Mouse (Mus musculus) midbrain, embryonic 11.5 days (tissue): ENCODE data around the gene Atp8b3. TPM values are rescaled to one million over a fixed set of nuclear protein-coding genes. Genes with fewer than 3 reads are reported as not detected.
A peak's percentile ranks its signal among the peaks of the same experiment; 100 is the strongest.

Experiments
- ATAC-seq: fragments of 200-750 bp; cut with Nextera tagmentation; 2 replicates; pipeline ENCODE4 v1.8.0; 2017; ENCODE audit warnings: moderate TSS enrichment, moderate library complexity; ENCODE audit not compliant: low FRiP score
- DNase-seq: peaks from one replicate; pipeline ENCODE4 v3.0.0; 2015; ENCODE audit warnings: low spot score; ENCODE audit errors: missing footprints
- H3K27ac ChIP-seq: fragments of 300-500 bp; sonication (generic); 2 replicates; pipeline ENCODE4 v1.5.1; 2014; ENCODE audit warnings: low read depth, low read length
- H3K27me3 ChIP-seq: fragments of 300-500 bp; sonication (generic); 2 replicates; pipeline ENCODE4 v1.6.1; 2014; ENCODE audit warnings: mild to moderate bottlenecking, low read length, moderate library complexity, mixed read lengths; ENCODE audit not compliant: control insufficient read depth, insufficient read depth
- H3K36me3 ChIP-seq: fragments of 300-500 bp; sonication (generic); 2 replicates; pipeline ENCODE4 v1.6.1; 2014; ENCODE audit warnings: mild to moderate bottlenecking, low read length, moderate library complexity, mixed read lengths; ENCODE audit not compliant: control insufficient read depth, insufficient read depth
- H3K4me1 ChIP-seq: fragments of 300-500 bp; sonication (generic); 2 replicates; pipeline ENCODE4 v1.6.1; 2014; ENCODE audit warnings: low read length; ENCODE audit not compliant: control insufficient read depth, insufficient read depth
- H3K4me2 ChIP-seq: fragments of 300-500 bp; sonication (generic); 2 replicates; pipeline ENCODE4 v1.6.1; 2014; ENCODE audit warnings: mild to moderate bottlenecking, moderate library complexity
- H3K4me3 ChIP-seq: fragments of 300-500 bp; sonication (generic); 2 replicates; pipeline ENCODE4 v1.5.1; 2014; ENCODE audit warnings: low read depth, low read length
- H3K9ac ChIP-seq: fragments of 300-500 bp; sonication (generic); 2 replicates; pipeline ENCODE4 v1.6.1; 2014; ENCODE audit warnings: low read length
- H3K9me3 ChIP-seq: fragments of 300-500 bp; sonication (generic); 2 replicates; pipeline ENCODE4 v1.6.1; 2016; ENCODE audit warnings: low read length; ENCODE audit not compliant: control insufficient read depth
- WGBS: fragments of 180-500 bp; shearing (Covaris S2); extraction: QIAGEN DNeasy Blood & Tissue Kit; methylation state at CpG from one replicate; pipeline ENCODE4 v1.1.7; 2014; 5-methylcytosine and 5-hydroxymethylcytosine counted together
- polyA plus RNA-seq: library from polyadenylated mRNA; unstranded; fragments of >200 nt; fragmentation: Nextera tagmentation; extraction: Ambion mirVana; gene quantifications from 2 replicates; pipeline ENCODE4 v1.2.1, GENCODE M21; 2014

The Atp8b3 gene
- polyA plus RNA-seq, 1 experiment from 2014 or later = 1.2 TPM

- Histone ChIP-seq H3K9ac (peak overlapping the region; percentile 48), H3K36me3 (0 out of 2 replicates have a peak, but pooled peaks cover 2% of the 10 kb centered on the region), H3K4me2 (peak overlapping the region; percentile 36), H3K4me1 (peaks cover 28% of the 10 kb centered on the region), H3K27me3 (no peaks in the 10 kb centered on the region), H3K9me3 (no peaks in the 10 kb centered on the region), H3K27ac (no peak overlapping the region), H3K4me3 (peak overlapping the region; percentile 4; the same call in 1 of the 2 replicates)
- ATAC-seq (peak; percentile 25; the same call in 1 of the 2 replicates), DNase-seq (no peak)
- 16% methylated on average over 30 of the region's 30 CpGs for WGBS
These were observed 32.2 kb upstream of the Atp8b3 start for GRCm38 (mm10) chr10:80570871-80571836.

GRCm38 (mm10) chr10:80570419-80570818 lies 31.5 kb upstream of the Atp8b3 start:
- Histone ChIP-seq H3K9me3 (no peaks in the 10 kb centered on the region), H3K4me1 (peaks cover 24% of the 10 kb centered on the region), H3K27ac (no peak overlapping the region), H3K4me3 (no peak overlapping the region), H3K9ac (no peak overlapping the region; the same call in 1 of the 2 replicates), H3K36me3 (0 out of 2 replicates have a peak, but pooled peaks cover 2% of the 10 kb centered on the region), H3K27me3 (no peaks in the 10 kb centered on the region), H3K4me2 (peak overlapping the region; percentile 36)
- no peak for DNase-seq
- WGBS = 90% methylated on average over 10 of the region's 10 CpGs
- no peak for ATAC-seq

- Histone ChIP-seq H3K4me1 (peaks cover 24% of the 10 kb centered on the region), H3K9ac (no peak overlapping the region), H3K9me3 (no peaks in the 10 kb centered on the region), H3K4me2 (no peak overlapping the region), H3K36me3 (0 out of 2 replicates have a peak, but pooled peaks cover 2% of the 10 kb centered on the region), H3K27me3 (no peaks in the 10 kb centered on the region), H3K4me3 (no peak overlapping the region), H3K27ac (no peak overlapping the region)
- ATAC-seq (no peak), DNase-seq (no peak)
- 28% methylated on average over 10 of the region's 10 CpGs for WGBS
These were observed 30.7 kb upstream of the Atp8b3 start for GRCm38 (mm10) chr10:80569664-80570066.

- 95% methylated on average over 29 of the region's 29 CpGs for WGBS
- Histone ChIP-seq H3K4me2 (no peak overlapping the region), H3K36me3 (0 out of 2 replicates have a peak, but pooled peaks cover 2% of the 10 kb centered on the region), H3K9ac (no peak overlapping the region), H3K27ac (no peak overlapping the region), H3K4me3 (no peak overlapping the region), H3K9me3 (no peaks in the 10 kb centered on the region), H3K4me1 (peaks cover 20% of the 10 kb centered on the region), H3K27me3 (no peaks in the 10 kb centered on the region)
- ATAC-seq (no peak), DNase-seq (no peak)
These were observed 30.0 kb upstream of the Atp8b3 start for GRCm38 (mm10) chr10:80568876-80569275.

- DNase-seq = peak; percentile 99
- peak; percentile 68 for ATAC-seq
- H3K9ac ChIP-seq = peak overlapping the region; percentile 32
- no peaks in the 10 kb centered on the region for H3K27me3 ChIP-seq
- peak overlapping the region; percentile 64 for H3K27ac ChIP-seq
- 0 out of 2 replicates have a peak, but pooled peaks cover 2% of the 10 kb centered on the region for H3K36me3 ChIP-seq
- peaks cover 23% of the 10 kb centered on the region for H3K4me1 ChIP-seq
- 12% methylated on average over 17 of the region's 17 CpGs for WGBS
- no peaks in the 10 kb centered on the region for H3K9me3 ChIP-seq
- H3K4me2 ChIP-seq = peak overlapping the region; percentile 25
- peak overlapping the region; percentile 9 for H3K4me3 ChIP-seq
These were observed 27.6 kb upstream of the Atp8b3 start for GRCm38 (mm10) chr10:80566375-80567092.

- H3K4me3 ChIP-seq = peak within 1 kb of the TSS; percentile 84
- no peaks in the 10 kb centered on the region for H3K9me3 ChIP-seq
- no peaks in the 10 kb centered on the region for H3K27me3 ChIP-seq
- peaks cover 16% of the 10 kb centered on the region for H3K4me1 ChIP-seq
- ATAC-seq (peak; percentile 82), DNase-seq (peak; percentile 99)
- under 1% methylated on average over 66 of the region's 72 CpGs for WGBS
- H3K4me2 ChIP-seq = peak within 1 kb of the TSS; percentile 84
- H3K27ac ChIP-seq = peak within 1 kb of the TSS; percentile 81
- H3K9ac ChIP-seq = peak within 1 kb of the TSS; percentile 91
- no peaks in the 10 kb centered on the region for H3K36me3 ChIP-seq
These were observed 22.4 kb upstream of the Atp8b3 start, which contains the start of gene Rexo1 for GRCm38 (mm10) chr10:80561116-80561944. TSS of gene Rexo1 (minus strand) at chr10:80561560.

GRCm38 (mm10) chr10:80560621-80561020 lies 21.7 kb upstream of the Atp8b3 start:
- no peak overlapping the region for H3K27ac ChIP-seq

GRCm38 (mm10) chr10:80559431-80559830 lies 20.5 kb upstream of the Atp8b3 start:
- no peaks in the 10 kb centered on the region for H3K27me3 ChIP-seq
- WGBS = 92% methylated on average over 7 of the region's 7 CpGs
- H3K36me3 ChIP-seq = no peaks in the 10 kb centered on the region
- no peak overlapping the region for H3K27ac ChIP-seq
- no peak for ATAC-seq
- no peak overlapping the region for H3K4me2 ChIP-seq
- no peak for DNase-seq
- no peak overlapping the region for H3K9ac ChIP-seq
- H3K4me3 ChIP-seq = no peak overlapping the region
- peaks cover 16% of the 10 kb centered on the region for H3K4me1 ChIP-seq
- H3K9me3 ChIP-seq = no peaks in the 10 kb centered on the region

More at GRCm38 (mm10) chr10:80560621-80561020, 21.7 kb upstream of the Atp8b3 start:
- Histone ChIP-seq H3K4me2 (peak overlapping the region; percentile 84), H3K9me3 (no peaks in the 10 kb centered on the region), H3K27me3 (no peaks in the 10 kb centered on the region), H3K9ac (peak overlapping the region; percentile 91), H3K36me3 (no peaks in the 10 kb centered on the region), H3K4me3 (peak overlapping the region; percentile 84), H3K4me1 (peaks cover 16% of the 10 kb centered on the region)
- DNase-seq (no peak), ATAC-seq (no peak)
- 1% methylated on average over 13 of the region's 13 CpGs for WGBS
